Mouse (Mus musculus): ENCODE results near the gene Map2k7.
A peak's percentile ranks its signal among the peaks of the same experiment; 100 is the strongest.
"Not testable (repeated sequence)": the region's sequence is repeated elsewhere in the genome, so short reads cannot be mapped to it uniquely, and the experiment has no call there.

Map2k7 gene

DNA sequence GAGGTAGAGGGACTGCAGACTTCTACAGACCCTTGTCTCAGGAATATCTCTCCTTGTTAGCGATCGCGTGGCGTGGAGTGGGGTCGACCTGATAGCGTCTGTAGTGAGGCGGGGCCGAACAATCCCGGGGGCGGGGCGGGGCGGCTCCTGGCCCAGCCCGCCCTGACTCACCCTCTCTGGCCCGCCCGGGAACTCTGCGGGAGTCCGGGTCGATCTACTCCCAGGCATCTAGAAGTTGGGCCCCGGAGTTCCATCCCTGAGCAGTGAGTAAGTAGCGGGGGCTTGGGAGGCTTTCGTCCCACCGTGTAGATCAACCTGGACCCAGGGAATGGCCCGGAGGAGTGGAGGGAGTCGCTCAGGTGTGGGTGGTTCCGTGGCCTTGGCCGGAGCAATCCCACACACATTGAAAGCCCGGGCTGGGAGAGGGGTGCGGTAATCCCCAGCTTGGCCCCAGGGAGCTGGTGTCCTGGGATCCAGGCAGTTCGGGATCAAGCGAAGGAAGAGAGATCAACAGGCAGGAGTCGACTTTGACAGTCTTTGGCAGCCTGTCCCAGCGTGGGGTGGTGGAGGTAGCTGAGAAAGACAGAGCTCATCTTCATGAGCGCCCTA lies 11.7 kb upstream of the Map2k7 start, which contains the start of gene Lrrc8e:
TSS of gene Lrrc8e (plus strand) at position 89 of the 609 bp plus-strand sequence.
- DNase-seq, result no peak

DNA sequence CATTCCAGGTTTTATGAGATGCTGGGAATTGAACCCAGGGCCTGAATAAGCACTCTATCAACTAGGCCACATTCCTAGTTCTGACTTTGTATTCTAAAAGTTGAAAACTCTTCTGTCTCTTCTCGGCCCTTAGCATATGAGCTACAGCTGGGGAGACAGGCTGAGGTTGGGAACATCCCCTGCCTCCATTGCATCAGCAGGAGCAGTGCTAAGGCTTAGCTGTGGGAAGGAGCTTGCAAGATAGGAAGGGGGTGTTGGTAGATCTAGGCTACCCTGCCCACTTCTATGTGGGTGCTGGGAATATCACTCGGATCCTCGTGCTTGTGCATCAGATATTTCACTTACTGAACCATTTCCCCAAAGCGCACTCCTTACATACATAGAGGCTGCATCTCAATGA lies 10.6 kb upstream of the Map2k7 start:
- no peak for DNase-seq

DNA sequence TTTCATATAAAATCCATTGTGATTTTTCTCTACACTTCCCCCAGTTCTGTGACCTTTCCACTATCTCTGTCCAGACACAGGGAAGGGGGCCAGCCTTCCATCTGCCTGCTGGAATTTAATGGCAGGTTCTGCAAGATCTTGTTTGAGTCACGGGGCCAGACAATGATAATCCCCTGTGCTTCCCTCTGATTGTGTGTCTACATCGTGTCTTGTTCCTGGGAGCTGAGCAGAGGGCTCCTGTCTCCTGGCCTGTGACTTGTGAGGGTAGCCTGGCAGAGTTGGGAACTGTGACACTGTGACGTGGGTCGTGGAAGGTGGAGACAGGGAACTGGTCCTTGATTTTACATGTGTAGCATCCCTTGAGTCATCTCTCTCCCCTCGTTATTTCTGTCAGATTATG lies 8.8 kb upstream of the Map2k7 start:
- no peak for DNase-seq

DNA sequence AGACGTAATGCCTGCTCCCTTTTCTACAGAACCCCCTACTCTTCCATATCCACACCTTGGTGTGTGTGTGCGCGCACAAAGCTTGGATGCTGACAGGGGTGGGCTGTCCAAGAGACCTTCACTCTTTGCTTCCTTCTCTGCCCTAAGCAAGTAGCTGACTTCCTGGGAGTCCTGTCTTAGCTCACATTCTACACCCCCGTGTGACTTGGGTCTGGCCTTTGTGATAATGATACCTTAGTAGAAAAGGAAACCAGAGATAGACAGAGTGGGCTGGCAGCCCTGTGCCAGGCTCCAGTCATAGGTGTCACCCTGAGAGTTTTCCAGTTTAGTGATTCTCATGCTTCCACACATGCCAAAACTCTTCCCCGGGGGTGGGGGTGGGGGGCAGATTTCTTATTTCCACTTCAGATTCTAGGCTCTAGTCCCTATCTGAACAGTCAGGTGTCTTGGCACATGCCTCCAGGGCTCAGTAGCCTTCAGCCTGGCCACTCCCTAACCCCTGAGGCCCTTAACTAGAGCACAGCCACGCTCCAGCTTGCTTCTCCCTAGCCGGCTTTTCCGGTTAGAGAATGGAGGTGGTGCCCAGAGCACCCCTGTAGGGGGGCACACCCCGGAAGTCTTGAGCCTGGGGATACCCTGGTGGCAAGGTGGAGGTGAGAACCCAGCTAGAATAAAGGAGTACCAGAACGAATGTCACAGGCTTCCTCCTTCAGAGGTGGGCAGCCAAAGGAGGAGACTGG lies 7.8 kb upstream of the Map2k7 start:
- no peak for DNase-seq

DNA sequence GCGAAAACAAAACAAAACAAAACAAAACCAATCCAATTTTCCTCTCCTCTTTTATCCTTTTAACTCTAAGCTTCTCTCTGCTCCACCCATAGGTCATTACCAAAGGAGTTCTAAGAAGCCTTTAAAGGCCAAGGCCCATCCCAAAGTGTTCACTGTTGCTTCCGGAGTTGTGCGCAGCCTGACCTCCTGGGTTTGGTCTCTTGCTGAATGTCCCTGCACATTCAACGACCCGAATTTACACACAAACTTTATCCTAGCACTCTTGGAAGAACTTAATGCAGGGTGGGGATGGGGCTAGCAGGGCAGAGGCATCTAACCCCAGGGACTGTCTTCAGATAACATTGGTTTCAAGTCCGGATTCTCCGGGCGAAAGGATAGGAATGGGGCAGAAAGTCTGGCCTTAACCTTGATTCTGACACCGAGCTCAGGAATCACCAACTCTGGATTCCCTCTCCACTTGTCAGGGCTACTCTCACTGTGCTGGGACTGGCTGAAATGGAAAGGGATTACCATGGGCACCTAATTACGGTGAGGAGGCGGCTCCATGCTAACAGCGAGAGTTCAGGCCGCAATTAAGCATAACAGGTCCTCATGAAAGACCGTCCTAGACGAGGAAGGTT lies 616 bp upstream of the Map2k7 start:
- peak; percentile 44 for DNase-seq

DNA sequence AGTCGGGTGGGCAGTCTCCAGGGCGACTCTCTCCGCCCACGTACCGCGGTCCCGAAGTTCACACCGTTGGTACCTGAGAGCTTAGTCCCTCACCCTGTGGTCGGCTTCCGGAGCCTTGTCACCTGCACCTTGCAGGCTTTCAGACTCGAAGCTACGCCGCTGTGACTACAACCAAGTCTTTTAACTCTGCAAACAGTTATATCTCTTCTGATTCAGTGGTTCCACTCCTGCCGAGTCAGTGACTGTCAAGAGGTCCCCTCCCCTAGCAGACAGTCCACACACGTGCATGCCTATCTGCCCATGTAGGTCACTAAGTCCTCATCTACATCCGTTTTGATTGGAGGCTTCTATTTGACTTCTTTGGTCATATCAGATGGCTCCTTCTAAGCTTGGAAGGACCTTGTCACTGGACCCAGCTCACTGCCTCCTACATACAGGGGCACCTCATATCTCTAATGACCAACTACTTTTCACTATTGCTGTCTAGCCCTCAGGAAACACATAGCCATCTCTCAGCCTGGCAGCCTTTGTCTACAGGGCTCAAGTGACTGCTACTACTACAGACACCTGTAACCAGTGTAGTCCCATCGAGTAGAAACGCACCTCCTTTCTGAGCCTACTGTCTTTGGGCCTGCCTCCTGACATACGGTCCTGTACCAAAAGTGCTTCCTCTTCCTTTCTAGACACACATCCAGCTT lies 802 bp downstream of the Map2k7 start:
- no peak for DNase-seq

DNA sequence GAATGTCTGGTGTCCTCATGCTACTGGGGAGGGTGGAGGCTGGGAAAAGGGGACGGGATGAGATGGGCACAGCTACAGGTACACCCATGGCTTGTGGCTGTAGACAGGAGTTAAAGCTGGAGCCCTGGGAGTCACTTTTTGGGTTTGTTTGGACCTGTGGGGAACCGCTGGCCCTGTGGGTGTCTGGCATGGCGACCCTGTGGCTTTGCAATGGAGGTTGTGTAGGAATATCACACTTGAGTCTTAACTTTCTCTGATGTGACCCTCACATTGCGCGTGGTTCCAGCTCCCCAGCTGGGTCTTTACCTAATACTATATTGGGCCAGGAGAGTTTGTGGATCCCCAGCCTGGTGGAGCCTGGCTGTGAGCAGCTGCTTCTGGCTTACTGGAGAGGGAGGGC lies 6.5 kb downstream of the Map2k7 start:
- DNase-seq, result no peak

DNA sequence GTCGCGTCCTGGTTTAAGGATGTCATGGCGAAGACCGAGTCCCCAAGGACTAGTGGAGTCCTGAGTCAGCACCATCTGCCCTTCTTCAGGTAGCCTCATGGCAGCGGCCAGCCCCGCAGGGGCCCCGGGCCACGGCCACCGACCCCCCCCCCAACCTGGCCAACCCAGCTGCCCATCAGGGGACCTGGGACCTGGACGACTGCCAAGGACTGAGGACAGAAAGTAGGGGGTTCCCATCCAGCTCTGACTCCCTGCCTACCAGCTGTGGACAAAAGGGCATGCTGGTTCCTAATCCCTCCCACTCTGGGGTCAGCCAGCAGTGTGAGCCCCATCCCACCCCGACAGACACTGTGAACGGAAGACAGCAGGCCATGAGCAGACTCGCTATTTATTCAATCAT lies 7.2 kb downstream of the Map2k7 start:
- no peak for DNase-seq

DNA sequence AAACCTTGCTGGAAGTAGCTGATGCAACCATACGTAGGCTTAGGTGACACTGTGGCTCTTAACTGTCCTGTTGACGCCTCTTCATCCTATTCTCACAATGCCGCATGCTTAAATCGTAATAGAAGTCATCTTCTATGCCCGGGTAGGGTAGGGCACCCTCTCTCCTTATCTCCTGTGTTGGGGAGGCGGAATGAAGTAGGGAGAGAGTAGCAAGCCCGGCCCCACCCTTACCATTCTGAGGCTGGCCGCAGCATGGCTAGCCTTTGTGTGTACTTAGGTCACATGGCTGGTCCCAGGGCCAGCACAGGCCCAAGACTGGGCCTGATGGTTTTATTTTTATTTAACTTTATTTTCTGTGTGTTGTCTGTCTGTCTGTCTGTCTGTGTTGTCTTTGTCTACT lies 8.7 kb downstream of the Map2k7 start:
- DNase-seq, result no peak

DNA sequence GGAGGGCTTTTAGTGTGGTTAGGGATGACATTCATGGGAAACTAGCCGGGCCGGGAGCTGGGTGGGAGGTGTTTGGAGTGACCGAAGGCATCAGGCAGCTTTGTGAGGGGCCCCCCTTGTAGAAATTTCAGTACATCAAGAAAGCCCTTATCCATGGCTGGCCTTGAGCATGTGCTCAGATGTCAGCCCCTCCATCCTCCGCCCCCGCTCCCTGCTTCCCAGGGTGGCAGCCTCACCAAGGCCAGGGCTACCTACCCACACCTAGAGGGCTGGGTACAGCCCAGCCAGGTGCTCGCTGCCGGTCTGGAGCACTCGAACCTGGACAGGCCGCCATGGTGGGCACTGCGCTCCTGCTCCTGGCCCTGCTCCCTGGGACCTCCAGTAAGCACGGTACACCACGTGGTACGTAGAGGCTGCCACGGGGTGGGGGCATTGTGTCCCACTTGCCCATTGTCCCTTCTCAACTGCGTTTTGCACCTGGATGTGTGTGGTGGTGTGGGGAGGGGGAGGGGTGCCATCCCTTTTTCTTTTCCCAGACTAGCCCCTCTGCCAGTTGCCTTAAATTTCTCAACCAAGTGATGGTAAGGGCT lies 9.5 kb downstream of the Map2k7 start, which contains the start of gene Tgfbr3l:
TSS of gene Tgfbr3l (plus strand) at position 264 of the 590 bp plus-strand sequence.
- DNase-seq, result no peak

DNA sequence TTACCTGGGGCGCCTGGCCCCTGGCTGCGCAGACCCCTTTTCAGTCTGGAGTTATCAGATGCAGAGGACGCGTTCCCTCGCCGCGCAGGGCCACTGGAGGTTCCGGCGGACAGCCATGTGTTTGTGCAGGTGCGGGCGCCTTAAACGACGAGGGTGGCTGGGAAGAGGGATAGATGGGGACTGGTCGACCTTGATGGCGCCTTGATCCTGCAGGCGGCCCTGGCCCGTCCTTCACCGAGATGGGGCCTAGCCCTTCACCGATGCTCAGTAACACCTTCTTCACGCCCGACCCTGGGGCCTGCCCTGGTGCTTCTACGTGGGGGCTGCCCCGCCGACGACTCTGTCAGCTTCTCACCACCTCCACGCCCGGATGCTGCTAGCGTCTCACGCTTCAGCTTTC lies 10.7 kb downstream of the Map2k7 start:
- DNase-seq, result peak; percentile 31

DNA sequence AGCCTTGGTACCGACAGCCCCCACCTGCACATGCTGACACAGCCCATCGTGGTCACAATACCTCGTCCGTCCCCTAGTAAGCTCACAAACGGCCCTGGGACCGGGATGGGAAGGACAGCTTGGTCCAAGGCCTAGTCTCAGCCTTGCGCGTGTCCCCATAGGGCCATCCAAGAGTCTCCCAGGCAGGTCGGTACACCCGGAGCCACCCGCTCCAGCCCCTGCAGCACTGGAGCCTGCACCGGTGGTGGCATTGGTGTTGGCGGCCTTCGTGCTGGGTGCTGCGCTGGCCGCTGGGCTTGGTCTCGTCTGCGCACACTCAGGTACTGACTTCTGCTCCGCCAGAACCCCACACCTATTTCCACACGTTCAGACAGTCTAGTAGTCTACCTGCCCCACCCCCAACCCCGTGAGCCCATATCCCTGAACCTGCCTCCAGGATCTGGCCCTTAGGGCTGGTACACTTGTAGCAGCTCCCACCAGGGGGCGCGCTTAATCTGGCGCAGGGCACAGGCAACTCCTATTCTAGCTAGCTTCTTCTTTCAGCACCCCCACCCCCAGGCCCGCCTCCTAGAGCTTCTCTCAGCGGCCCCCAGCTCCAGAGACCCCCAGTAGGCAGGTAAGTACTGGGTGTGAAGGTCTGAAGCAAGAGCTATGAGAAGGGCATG lies 11.9 kb downstream of the Map2k7 start:
- peak; percentile 84 for DNase-seq

DNA sequence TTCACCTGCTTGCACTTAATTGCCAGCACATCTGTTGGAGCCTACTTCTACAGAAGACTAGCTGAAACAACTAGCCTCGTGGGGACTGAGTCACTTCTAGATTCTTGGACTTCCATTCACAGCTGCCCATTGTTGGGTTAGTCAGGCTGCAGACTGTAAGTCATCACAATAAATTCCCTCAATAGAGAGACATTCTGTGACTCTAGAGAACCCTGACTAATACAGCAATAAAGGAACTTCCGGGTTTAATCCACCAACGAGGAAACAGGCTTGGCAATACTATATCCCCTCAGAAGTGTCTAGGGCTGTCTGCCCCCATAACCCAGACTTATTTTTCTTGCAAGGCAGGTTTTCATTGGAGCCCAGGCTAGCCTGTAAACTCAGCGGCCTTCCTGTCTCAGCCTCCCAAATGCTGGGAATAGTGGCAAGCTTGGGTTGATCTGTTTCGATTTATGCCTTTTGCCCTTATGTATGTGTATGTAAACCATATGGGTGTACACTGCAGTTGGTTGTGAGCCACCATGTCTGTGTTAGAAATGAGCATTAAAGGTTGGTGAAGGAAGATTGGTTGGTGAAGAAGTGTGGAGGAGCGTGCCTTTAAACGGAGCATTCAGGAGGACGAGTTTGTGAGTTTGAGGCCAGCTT lies 13.7 kb downstream of the Map2k7 start:
- no peak for DNase-seq

DNA sequence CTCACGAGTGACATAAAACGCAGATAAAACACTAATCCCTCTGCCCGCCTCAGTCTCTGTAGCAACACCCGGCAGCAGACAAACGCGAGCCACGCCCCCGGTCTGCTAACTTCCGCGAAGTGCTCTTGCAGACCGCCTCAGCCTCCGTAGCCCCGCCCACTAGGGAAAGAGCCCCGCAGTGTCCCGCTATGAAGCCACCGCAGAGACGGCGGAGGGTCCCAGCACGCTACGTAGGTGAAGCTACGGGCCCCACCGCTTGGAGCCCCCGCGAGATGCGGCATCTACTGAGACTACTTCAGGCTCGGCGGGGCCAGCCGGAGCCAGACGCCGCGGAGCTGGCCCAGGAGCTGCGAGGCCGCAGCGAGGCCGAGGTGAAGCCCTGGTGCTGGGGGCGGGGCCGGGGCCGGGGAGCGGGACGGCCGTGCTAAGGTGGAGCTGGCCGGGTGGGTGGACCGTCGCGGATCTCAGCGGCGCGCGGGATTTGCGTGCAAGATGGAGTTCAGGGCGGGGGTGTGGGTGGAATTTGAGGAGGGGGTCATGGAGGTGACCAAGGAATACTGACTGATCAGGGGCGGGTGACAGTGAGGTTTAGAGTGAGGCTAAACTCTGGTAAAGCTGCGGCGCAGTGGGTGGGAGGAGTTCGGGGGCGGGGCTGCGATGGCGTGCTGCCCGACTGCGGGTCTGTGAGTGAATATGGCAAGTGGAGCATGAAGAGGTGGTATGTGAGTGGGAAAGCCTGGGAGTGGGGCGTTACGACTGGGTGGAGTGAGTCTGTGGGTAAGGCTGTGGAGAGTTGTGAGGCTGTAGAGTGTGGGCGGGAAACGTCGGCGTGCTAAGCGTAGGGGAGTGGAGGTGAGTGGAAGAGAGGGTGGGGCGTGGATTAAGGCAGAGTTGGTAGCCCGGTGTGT lies 14.6 kb downstream of the Map2k7 start, which contains the start of gene Snapc2:
TSS of gene Snapc2 (plus strand) at position 147 of the 908 bp plus-strand sequence.
- DNase-seq, result peak; percentile 97

DNA sequence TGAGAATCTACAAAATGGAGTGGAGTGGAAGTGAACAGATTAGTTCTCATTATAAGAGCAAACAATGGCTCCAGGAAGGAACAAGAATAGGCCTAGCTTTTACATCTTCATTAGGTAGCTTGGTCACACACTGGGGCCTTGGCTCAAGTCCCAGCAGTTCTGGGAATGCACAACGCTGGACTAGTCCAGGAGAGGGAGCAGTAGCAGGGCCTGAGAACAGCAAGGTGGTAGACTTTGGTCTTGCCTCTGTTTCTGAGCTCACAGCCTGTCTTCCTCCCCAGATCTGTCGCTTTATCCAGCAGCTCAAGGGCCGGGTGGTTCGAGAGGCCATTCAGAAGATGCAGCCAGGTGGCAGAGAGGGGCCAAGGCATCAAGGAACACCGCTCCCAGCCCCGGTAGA lies 15.5 kb downstream of the Map2k7 start:
- peak; percentile 85 for DNase-seq

DNA sequence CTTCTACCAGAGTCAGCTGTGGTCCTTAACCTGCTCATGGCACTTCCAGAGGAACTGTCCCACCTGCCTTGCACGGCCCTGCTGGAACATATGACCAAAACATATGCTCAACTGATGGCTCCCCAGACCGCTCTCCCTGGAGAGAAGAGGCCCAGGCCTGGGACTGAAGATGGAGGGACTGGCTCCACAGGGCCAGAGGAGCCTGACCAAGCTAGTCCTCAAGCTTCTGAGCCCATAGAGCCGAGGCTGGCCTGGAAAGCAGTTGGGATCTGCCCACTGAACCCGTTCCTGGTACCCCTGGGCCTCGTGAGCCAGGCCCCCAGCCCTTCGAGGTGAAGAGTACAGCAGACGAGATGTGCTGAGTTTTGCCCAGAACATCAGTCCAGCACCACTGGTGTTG lies 16.9 kb downstream of the Map2k7 start:
- DNase-seq, result not testable (repeated sequence)

DNA sequence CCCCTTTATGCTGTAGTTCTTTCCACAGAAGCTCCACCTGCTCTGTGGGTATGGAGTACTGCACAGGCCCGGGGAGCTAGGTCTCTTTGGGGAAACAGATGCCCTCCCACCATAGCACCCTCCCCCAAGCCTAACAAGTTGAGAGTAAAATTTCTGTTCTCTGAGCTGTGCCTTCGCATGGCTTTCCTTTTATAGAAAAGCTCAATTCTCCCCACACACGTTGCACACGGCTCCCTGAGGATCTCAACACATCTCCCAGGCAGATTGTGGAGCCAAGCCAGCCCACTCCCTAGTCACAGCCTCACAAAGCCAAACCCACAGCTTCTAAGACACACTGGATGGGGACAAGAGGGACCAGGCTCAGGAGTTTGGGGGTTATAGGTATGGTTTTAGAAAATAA lies 18.4 kb downstream of the Map2k7 start:
- no peak for DNase-seq

DNA sequence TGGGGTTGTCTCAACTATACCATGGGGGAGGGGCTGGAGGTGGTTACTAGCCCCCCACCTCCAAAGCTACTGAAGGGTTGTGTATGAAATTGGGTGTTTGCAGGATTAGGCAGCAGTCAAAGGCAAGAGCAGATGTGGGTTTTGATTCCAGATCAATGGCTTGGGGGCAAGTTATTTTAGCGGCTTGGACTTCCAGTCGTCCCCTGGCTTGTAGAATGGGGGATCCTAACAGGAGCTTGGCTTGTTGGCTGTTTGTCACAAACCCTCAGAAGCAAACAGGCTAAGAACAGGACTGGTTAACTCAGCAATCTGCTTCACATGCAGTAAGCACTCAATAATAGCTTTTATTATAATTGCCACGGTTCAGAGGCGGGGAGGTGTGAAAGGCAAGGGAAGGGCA lies 18.8 kb downstream of the Map2k7 start:
- no peak for DNase-seq

DNA sequence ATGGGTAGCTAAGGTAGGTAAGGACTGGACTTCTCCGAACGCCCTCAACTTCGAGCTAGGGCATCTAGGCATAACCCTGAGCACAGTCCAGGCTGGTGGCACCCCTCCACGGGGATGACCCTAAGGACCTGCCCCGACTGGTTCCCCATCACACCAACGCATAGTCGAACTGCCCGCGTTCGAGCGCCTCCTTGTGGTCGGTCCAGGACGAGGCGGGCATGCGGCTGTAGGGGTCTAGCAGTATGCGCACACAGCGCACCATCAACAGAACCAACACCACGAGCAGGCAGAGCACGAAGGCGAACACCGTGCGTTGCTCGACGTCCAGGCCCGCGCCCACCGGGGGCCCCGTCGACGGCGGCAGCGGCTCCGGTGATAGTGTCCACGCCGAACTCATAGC lies 19.7 kb downstream of the Map2k7 start:
- peak; percentile 75 for DNase-seq

DNA sequence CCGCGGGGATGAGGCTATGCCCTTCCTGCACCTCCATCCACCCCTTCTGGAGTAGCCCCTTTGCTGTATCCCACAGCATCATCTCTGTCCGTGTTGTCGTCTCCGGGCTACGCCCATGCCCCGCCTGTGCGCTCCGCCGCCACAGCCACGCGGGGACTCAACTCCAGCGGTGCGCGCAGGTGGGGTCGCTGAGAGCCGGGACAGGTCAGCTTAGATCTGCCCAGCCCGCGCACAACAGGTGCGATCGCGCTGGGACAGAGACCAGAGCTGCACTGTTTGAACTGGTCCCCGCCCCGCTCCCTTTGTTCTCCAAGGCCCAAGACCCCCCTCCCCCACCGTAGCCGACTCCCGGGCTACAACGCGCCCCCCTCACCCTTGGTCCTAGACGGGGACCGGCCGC lies 20.1 kb downstream of the Map2k7 start:
- DNase-seq, result no peak

Measured in kidney, postnatal 14 days (tissue).